Mouse (Mus musculus): ENCODE measurements around the gene Prr18.

Gene Prr18

DNA sequence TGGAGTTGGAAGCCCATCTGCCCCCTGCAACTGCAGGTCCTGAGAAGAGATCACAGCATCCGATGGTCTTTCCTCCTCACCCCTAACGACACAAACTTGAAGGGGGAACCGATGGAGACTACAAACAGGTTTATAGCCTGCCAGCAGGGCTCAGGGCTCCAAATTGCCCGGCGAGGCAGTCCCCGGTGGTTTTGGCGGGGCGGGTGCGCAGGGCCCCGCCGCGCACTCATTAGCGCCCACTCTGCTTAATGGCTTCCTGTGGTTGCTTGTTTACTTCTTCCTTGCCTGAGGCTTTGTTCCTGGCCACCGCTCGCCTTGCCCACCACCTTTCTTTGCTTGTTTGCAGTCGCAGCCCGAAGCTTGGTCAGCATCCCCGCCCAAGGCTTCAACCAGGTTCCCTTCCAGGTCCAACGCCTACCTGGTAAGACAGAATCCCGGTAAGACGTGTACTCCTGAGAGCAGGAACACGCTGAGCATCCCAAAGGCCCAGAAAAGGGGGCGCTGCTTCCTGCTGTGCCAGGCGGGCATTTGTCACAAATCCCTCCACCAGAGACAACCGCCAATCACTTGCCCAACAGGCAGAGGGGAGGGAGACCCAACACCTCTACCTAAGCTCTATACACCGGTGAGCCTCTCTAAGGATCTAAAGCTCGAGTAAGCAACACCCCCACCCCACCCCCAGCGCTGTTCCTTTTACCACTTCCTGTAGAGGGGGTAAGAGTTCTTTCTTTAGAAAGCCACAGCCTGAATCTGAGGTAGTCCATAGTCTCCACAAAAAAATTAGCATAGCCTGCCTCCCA lies 51.9 kb downstream of the Prr18 start:
- DNase-seq (ENCODE audit: low spot score): no peak

DNA sequence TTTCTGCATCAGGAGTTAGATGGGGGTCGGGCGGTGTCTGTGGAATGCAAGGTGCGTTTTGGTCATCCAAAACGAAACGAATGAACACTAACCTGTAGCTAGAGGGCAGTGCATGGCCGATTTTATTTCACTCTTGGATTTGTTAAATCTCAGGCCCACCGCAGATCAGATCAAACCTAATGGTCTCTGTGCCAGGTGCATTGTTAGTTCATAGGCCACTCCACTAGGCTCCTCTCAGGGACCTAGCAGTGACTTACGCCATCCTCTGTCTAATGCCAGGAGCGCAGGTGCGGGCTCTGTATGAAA lies 52.5 kb downstream of the Prr18 start:
- no peak for DNase-seq (ENCODE audit: low spot score)

DNA sequence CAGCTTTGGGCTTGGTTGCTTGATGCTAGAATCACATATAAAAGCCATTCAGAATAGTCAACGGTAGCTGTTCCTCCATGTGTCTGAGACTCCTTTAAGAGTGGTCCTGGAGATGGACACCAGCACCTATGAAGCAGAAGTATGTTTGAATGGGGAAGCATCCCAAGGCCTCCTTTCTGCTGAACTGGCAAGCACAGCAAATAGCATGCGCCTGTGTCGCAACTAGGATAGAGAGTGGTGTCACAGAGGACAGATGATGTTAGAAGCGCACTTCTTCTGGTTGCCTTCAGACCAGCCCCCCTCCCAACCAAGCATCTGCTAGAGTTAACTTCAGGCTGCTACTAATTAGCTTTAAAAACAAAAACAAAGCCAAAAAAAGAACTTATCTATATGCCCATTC lies 53.2 kb downstream of the Prr18 start:
- DNase-seq (ENCODE audit: low spot score): no peak
